Mouse (Mus musculus) c-Kit-positive CD71-positive TER-119-positive erythroid progenitor cells, embryonic 14.5 days (primary cell): Measurements from ENCODE around the gene Map3k13.
A peak's percentile ranks its signal among the peaks of the same experiment; 100 is the strongest.

Experiments
- DNase-seq: peaks from one replicate; pipeline ENCODE4 v3.0.0-alpha.2; 2013; ENCODE audit warnings: low spot score

Map3k13 gene

DNA sequence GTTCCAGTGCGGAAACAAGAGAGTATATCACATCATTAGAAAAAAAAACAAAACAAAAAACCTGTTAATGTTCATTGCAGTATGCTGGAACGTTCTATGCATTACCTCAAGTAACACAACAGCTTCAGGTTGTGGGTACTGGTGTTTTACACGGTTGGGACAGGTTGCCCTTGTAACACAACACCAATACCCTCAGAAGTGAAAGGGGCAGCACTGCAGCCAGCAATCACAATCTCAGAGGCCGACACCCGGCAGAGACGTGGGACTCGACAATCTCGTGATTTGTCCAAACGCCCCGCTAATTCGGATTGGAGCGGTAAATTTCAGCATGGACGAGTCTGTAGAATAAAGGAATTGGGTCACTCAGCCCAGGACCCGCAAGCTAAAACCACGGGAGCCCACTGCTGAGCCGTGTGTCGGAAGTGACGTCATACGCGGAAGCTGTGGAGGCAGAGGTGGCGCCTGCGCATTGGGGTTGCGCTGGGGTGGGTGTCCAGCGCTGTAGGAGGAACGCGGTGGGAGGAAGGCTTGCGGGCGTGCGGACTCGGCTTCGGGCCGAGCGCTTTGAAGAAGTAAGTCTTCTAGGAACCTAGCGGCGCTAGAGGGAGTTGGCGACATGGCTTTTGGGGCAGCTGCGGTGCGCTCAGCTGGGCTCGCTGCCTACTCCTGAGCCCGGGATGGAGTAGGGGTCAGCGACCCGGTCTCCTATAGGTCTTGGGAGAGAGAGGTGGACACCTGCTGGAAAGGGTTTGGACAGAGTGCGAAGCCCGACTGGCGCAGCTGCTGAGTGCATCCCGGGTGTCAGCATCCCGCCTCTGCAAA is at the start of gene Map3k13:
Gene Map3k13 (plus strand): TSS at position 472 of the 822 bp plus-strand sequence.
- DNase-seq: peak; percentile 93

DNA sequence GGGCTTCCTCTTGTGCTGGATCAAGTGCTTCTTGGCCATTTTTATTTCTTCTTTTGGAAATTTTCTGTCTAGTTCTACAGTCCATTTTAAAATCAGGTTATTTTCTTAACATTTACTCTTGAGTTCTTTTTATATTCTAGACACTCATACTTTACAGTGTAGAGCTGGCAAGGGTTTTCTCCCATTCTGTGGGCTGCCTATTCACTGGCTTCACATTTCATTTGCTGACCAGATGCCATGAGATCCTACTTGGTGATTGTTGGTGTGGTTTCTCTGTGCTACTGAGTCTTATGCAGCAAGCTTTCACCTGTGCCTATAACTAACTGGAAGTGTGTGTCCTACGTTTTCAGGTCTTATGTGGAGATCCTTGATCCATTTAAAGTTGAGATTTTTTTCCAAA is 35.7 kb upstream of the Map3k13 start:
- DNase-seq: no peak

DNA sequence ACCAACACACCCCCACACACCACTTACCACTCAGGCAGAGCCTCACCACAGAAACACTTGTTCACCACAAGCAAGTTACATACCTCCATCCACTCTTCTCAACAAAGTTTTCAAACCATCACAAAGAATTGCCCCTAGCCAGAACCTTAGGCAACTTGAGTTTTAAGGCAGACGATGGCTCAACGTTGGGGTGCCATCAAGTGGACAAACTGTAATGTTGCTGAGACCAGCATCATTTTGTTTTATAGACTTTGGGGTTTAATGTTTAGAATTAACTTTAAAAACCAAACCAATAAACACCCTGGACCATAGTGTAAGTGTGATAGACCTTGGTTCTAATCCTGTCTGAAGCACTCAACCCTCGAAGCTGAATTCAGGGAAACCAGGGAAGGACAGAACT is 25.9 kb upstream of the Map3k13 start:
- no peak for DNase-seq

DNA sequence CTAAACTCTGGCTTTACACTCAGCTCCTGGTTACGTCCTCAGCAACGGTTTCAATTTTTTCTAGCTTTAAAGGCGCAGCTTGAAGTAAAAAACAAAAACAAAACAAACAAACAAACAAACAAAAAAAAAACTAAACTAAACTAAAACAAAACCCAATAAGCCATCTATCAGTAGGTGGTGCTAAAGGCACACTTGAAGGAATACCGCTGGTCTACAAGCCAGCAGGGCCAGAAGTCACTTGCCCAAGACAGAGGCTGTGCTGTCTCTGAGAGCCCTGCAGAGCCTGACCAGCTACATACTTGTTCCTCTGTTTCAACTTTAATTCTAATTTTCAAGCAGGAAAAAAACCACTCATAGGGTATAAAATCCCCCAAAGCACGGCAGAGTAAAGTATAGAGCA is 24.5 kb upstream of the Map3k13 start:
- no peak for DNase-seq

DNA sequence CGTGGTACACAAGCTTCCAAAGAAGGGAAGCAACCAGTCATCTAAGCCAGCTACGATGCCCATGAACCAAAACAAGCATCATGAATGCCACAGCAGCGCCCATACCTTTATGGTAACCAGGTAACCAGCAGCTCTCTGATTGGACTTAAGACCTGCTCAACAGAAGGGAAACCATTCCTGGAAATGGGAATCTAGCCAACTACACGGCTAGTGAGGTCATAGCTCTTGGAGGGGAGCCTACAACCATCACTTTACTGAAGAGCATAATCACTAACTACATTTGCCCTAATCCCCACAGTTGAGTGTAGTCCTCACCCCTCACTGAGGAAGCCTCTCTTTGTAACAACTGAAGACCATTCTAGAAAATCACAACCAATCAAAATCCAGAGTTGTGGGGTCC is 19.4 kb upstream of the Map3k13 start:
- no peak for DNase-seq

DNA sequence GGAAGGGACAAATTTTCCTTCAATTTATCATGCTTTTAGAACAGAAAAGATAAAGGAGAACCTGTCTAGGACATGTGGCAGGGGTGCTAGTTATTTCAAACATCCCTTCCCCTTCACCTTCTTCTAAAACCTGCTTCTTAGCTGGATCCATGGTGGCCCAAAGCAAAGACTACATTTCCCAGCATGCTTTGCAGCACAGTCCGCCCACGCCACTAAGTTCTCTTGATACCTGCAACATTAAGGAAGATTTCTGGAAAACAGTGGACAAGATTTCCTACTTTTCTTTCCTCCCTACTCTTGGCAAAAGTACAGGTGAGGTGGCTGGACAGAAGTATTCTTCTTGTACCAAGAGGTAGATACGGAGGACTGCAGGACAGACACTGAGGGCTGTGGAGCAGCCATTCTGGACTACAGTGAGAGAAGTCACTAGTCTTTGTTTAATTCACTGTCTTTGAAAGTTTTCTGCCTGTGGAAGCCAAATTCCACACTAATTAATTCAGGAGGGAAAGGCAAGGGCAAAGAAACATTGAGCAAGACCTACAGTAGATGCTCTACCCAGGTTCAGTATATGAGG is 15.8 kb upstream of the Map3k13 start:
- peak; percentile 41 for DNase-seq

DNA sequence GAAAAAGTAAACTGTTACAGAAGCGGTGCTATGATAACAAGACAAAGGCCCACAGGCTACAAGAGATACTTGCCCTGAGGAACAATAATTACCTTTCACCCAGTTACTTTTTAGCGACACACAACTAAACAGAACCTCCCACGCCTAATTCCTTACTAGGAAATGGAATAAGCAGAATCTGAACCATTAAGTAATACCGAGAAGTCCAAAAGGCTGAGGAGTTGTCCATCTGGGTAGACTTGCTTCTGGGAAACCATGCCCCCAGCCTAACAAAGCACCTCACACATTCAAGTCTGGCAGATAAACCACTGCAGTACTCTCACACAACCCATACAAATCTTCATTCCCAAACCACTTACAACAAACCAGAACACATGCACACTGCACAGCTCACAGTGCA is 15.0 kb upstream of the Map3k13 start:
- DNase-seq: peak; percentile 27

DNA sequence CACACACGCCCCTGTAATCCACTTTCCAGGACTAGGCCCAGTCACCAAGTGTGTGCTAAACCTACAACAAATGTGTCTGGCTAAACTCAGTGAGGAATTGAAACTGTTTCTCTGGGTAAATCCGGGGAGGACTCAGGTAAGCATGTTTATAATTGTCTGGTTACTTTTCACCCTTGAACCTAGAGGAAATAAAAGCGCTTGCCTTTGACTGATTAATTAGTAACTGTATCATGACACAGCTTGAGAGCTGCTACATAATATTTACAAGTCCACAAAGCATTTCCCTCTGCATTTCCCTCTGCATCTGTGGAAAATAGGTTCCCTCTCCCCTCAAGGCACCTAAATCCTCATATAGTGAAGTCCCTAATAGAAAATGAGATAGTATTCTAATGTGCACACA is 12.9 kb upstream of the Map3k13 start:
- no peak for DNase-seq

DNA sequence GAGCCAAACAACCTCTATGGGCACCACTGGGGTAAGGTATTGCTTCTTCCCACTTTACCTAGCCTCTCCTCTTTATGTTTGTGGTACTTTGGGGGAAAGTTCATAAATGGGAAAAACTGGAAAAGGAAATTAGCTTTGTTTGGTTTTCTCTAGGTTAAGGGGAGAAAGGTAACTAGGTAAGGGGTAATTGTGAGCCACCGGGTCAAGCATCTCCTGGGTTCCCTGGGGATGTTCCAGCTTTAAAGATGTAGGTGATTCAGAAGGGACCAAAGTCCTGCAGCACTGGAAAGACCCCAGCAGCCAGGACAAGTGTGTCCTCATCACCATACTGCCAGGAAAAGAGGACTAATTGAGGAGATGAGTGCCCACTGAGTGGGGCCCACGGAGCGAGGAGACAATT is 12.3 kb upstream of the Map3k13 start:
- DNase-seq: no peak

DNA sequence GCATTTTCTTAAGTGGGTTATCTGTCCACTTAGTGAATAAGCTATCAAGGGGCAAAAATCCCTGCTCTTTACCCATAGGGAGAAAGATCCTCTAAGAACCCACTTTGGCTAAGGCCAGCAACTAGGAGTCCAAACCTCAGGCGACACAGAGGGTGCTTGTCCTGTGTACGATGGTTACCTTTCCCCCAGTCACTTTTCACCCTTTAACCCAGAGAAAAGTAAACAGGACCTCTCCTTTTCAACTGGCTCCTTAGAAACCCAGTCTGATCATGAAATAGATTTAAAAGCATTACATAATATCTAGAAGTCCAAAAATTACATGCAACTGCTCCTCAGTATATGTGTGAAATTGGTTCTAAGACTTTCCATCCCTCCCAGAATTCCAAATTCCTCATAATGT is 11.3 kb upstream of the Map3k13 start:
- DNase-seq: no peak

DNA sequence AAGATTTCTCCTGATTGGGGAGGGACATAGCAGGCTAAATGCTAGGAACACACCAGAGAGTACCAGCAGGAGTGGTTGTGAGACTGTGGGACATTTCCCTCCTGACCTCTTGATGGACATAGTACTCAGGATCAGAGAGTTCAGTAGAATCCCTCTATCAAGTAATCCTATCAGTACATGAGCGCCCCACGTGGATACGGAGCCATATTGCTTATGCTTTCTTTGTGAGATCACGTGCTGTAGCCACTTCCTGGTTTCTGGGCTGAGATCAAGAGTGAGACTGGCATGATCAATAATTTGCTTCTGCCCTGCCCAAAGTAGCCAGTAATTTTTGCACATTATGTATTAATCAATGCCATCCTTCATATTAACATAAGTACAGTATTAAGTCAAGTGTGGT is 9.1 kb upstream of the Map3k13 start:
- DNase-seq: no peak

DNA sequence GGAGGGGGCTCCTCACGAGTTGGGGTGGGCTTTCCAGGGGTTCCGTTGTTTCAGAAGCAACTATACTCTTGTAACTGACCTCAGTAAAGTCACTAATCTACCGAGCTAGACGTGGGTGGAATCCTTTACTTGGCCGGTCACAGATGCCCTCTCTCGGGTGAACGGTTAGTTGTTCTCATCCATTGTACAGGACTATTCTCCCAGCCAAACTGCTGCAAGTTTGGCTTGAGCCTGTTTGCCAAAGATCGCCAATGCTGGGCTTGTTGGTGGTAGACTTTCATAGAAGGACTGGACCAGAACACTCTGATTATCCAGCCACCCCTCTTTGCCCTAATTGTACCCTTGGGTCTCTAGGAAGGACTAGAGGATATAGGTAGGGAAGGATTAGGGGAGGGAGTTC is 7.8 kb upstream of the Map3k13 start:
- no peak for DNase-seq

DNA sequence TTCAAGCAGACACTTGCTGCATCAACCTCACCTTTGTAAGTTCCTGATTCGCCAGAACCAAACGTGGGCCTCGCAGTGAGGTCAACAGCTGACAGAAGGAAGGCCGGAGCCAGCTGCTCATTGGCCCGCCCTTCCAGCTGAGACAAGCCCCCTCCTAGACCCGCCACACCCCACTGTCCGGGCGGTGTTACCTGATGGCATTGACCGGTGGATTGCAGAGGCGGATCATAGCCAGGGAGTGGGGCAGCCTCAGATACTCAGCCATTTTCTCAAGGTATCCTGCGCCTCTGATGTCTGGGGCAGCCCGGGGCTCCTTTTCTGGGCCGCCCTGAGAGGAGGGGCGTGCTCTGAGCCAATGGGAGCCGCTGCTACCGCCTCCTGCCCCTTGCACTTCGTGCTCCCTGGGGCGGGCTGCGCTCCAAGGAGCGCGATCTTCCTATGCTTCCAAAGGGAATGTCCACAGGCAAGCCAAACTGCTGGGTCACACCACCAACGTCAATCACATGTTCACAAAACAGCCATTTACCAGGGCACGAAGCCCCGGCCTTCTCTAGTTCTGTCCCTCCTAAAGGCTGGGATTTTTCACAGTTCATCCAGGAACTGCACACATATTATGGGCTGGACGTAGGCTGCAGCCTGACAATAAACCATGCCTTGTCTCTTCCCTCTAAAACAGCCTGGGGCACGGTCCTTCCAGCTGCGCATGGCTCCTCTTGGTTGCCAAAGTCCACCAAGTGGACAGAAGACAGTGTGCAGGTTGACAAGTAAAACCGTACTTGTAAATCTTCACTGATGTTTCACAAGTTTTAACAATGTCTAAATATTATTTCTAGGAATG is 6.4 kb upstream of the Map3k13 start, which contains the start of gene Ehhadh:
Gene Ehhadh (minus strand): TSS at position 292 of the 838 bp plus-strand sequence.
- peak; percentile 59 for DNase-seq

DNA sequence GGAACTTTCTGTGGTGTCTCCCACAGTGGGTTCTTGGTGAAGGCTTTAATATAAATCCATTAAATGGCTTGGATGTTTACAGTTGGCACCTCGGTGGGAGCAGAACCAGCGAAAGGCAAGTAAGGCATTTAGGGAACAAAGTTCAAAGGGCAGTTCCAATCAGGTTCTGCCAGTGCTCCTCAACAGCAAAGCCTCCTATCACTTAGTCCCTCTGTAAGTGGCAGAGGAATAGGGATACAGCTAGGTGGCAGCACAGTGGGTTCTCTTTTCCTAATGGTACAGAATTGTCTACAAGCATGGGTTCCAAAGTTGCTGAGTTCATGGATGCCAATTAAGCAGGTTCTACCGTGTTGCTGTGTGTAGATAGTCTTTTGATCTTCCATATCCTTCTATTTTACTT is 5.6 kb upstream of the Map3k13 start:
- DNase-seq: no peak

DNA sequence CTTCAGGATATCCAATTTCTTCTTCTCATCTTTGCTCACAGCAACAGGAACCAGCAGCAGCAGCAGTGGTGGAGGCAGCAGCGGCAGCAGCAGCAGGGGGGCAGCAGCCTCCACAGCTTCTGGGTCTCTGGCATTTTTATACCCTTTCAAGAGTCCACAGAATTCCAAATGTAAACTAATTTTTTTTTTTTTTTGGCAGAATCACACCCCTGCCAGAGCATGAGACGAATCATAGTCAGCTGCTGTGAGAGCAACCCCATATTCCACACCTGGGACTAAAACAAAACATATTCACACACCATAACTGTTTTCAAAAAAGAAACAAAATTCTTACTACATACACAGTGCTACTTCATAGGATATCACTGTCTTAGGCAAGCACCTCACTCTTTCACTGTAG is 5.0 kb upstream of the Map3k13 start:
- DNase-seq: no peak

DNA sequence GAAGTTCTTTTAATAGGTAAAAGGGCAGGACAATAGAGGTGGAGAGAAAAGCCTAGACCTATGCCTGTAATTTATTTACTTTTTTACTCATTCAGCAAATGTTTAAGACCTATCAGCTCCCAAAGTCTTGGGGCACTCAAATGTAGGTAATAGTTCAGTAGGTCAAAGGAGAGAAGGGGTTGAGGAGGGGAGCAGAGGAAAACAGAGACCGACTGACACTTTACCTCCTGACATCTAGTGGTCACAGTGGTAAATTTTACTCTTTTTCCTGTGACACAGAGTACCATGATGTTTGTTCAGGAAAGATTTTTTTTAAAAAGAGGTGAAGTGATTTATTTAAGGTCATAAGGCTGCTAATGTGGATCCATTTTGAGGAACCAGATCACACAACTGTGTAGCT is 3.7 kb upstream of the Map3k13 start:
- DNase-seq: no peak

DNA sequence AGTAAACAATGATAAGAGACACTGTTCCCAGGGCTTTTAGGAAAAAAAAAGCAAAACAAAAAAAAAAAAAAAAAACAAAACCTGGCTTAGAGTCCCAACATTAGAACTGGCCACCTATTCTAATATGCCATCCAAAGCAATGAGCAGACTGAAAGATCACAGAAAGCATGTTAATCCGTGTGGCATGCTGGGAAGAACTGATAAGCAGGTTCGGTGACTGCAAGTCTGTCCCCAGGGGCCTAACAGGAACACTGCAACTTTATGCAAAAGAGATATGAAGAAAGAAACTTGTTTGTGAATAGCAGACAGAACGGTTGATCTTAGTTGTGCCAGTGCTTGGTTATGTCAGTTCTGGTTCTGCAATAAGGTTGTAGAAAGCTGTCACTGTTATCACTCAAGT is 2.4 kb upstream of the Map3k13 start:
- peak; percentile 77 for DNase-seq

DNA sequence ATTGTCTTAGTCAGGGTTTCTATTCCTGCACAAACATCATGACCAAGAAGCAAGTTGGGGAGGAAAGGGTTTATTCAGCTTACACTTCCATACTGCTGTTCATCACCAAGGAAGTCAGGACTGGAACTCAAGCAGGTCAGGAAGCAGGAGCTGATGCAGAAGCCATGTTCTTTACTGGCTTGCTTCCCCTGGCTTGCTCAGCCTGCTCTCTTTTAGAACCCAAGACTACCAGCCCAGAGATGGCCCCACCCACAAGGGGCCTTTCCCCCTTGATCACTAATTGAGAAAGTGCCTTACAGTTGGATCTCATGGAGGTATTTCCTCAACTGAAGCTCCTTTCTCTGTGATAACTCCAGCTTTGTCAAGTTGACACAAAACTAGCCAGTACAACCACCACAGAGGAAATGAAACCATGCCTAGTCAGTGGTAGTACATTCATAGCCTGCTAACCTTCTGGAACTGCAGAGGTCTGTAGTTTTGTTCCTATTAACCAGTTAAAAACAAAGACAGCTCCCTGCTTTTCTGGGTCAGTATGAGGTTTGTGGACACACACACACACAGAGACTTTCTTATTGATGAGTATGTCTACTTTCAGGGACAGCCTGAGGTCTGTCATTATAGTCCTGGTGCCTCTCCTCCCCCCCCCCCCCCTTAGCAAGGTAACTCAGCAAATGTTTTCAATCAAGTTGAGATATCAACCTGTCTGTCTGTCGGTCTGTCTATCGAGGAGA is 901 bp upstream of the Map3k13 start:
- DNase-seq: peak; percentile 35

DNA sequence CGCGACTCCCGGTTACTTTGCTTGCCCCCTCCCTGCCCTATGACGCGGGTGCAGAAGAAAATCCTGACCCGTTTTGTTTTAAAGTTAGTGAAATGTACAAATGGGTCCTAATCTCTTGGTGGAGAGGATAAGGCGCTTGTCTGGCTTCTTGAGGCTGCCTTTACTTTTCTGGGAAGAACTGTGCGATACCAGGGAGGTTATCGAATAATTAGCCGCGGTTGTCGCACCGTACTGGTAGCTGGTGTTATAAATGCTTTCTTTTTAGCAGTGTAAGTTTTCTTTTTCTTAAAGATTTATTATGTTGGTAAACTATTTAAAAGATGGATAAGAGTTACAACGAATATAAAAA is 525 bp downstream of the Map3k13 start:
- peak; percentile 65 for DNase-seq

DNA sequence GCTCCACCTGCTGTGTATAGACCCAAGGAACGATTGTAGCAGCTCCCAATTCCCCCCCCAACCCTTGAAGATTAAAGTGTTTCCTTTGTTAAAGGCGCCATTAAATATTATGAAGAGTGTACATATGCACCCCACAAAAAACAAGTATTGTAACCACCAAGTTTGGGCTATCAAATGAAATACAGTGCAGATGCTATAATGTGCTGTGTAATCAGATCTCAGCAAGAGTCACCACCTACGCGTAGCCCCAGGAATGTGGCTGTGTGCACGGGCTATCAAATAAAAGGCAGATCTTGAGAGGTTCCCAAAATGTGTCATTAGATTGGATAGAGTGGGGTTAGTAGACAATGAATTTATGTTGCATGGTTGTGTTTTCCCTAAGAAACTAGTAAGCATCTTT is 925 bp downstream of the Map3k13 start:
- peak; percentile 48 for DNase-seq

DNA sequence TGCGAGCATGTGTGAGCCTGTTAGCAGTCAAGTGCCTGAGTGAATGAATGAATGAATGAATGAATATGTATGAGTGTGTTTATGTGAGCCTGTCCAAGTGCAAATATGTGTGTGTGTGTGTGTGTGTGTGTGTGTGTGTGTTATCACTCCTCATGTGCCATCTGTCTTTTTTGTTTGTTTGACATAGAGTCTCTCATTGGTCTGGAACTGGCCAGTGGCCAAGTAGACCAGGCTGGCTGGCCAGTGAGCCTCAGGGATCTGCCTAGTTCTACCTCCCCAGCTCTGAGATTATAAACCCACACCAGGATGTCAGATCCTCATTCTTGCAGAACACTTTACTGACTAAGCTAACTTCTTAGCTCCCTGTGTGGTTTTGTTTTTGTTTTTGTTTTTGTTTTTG is 10.1 kb downstream of the Map3k13 start:
- DNase-seq: no peak

DNA sequence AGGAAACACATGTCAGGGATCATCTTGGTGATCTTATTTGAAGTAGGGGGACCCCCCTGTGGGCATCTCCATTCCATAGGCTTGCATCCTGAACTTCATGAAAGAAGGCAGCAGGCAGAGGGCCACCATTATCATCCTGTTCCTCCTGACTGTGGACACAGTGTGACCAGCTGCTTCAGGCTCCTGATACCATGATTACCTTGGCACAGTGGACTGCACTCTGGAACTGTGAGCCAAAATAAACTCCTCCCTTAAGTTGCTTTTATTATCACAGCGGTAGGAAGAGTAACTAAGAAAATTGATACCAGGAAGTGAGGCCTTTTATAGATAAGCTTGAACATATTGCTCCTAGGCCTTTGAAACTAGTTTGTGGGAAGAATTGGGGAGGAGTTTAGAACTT is 12.7 kb downstream of the Map3k13 start:
- no peak for DNase-seq
